Mouse (Mus musculus) thymus, adult 2 months (tissue): ENCODE data around the gene Dpp6. TPM values are rescaled to one million over a fixed set of nuclear protein-coding genes. Genes with fewer than 3 reads are reported as not detected.

ENCODE experiments used
- DNase-seq: peaks from one replicate; pipeline ENCODE4 v3.0.0; 2021
- H3K27ac ChIP-seq: fragments of 200-500 bp; 2 replicates; pipeline ENCODE4 v1.5.1; 2012; ENCODE audit warnings: low read length, control low read depth; ENCODE audit not compliant: control insufficient read depth, insufficient read depth
- H3K27me3 ChIP-seq: fragments of 200-500 bp; 2 replicates; pipeline ENCODE4 v1.6.1; 2012; ENCODE audit warnings: mild to moderate bottlenecking, low read length, moderate library complexity, mixed read lengths; ENCODE audit not compliant: control insufficient read depth, insufficient read depth
- H3K36me3 ChIP-seq: fragments of 200-500 bp; 2 replicates; pipeline ENCODE4 v1.6.1; 2012; ENCODE audit warnings: mild to moderate bottlenecking, low read length, moderate library complexity; ENCODE audit not compliant: control insufficient read depth, insufficient read depth
- H3K4me1 ChIP-seq: fragments of 200-500 bp; replicated peaks from 2 replicates; pipeline ENCODE4 v1.6.1; 2012; ENCODE audit warnings: low read length; ENCODE audit not compliant: control insufficient read depth, insufficient read depth
- H3K4me3 ChIP-seq: fragments of 200-500 bp; 2 replicates; pipeline ENCODE4 v1.5.1; 2012; ENCODE audit warnings: mild to moderate bottlenecking, low read length, control low read depth, moderate library complexity; ENCODE audit not compliant: control insufficient read depth, insufficient read depth
- CTCF ChIP-seq: fragments of 200-500 bp; IDR thresholded peaks from 2 replicates; pipeline ENCODE4 v1.5.1; 2012; ENCODE audit warnings: mild to moderate bottlenecking, control low read depth, low read length, moderate library complexity, borderline replicate concordance; ENCODE audit not compliant: control insufficient read depth, poor library complexity, insufficient read depth; ENCODE audit errors: extremely low read depth
- POLR2A ChIP-seq: fragments of 200-500 bp; IDR thresholded peaks from 2 replicates; pipeline ENCODE4 v1.6.1; 2012; ENCODE audit warnings: mild to moderate bottlenecking, low read length, control low read depth, moderate library complexity; ENCODE audit not compliant: control insufficient read depth, poor library complexity, insufficient read depth; ENCODE audit errors: extremely low read depth
- WGBS: fragments of 180-500 bp; shearing (Covaris S2); methylation state at CpG from one replicate; pipeline ENCODE4 v1.1.7; 2018; 5-methylcytosine and 5-hydroxymethylcytosine counted together
- polyA plus RNA-seq: library from polyadenylated mRNA; depleted of rRNA; stranded (reverse); fragments of >200 nt; gene quantifications from 2 replicates; pipeline ENCODE4 v1.2.3, GENCODE M21; 2012

The Dpp6 gene
- polyA plus RNA-seq, 1 experiment = 4.8 TPM

DNA sequence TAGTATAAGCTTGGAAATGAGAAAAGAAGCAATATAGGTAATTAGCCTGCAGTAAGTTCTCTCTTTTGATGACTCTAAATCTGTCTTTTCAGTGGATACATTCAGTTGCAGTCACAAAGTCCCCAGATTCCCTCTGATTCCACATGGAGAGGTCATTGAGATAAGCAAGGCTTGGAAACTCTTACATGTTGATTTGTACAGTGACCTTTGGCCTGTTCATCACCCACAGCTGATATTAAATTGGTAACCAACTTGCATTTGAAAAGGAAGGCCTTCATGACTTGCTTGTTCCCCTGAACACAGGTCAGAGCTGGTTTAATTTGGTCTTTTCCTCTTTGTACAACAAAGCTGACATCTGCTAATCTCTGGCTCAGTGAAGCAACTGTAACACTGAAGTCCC lies 434.4 kb downstream of the Dpp6 start:
- Histone ChIP-seq H3K27ac (no peak overlapping the region), H3K4me3 (no peak overlapping the region), H3K27me3 (no peaks in the 10 kb centered on the region), H3K36me3 (no peaks in the 10 kb centered on the region), H3K4me1 (no peaks in the 10 kb centered on the region; the same call in 1 of the 2 replicates)
- DNase-seq = no peak
- no peak for TF ChIP-seq CTCF
- TF ChIP-seq POLR2A = no peak

DNA sequence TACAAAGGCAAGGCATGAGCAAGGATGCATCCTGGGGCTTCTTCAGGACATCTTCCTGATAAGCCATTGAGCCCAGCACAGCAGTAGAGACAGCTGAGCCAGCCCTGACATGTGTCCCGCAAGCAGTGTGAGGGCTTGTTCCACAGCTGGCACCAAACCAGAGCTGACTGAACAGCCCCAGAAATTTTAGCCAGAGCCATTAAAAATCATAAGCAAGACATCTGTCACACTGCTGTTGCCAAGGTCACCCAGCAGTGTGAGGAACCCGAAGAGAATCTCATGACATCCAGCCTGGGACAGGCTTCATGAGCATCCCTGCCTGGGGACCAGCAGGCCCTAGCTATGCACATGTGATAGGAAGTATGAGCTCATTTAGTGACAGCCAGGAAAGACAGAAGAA lies 438.2 kb downstream of the Dpp6 start:
- H3K27me3 ChIP-seq = no peaks in the 10 kb centered on the region
- 89% methylated on average over 2 of the region's 2 CpGs for WGBS
- no peaks in the 10 kb centered on the region for H3K4me1 ChIP-seq
- no peak for DNase-seq
- TF ChIP-seq POLR2A (no peak), CTCF (no peak)
- no peaks in the 10 kb centered on the region for H3K36me3 ChIP-seq
- no peak overlapping the region for H3K27ac ChIP-seq
- no peak overlapping the region for H3K4me3 ChIP-seq

DNA sequence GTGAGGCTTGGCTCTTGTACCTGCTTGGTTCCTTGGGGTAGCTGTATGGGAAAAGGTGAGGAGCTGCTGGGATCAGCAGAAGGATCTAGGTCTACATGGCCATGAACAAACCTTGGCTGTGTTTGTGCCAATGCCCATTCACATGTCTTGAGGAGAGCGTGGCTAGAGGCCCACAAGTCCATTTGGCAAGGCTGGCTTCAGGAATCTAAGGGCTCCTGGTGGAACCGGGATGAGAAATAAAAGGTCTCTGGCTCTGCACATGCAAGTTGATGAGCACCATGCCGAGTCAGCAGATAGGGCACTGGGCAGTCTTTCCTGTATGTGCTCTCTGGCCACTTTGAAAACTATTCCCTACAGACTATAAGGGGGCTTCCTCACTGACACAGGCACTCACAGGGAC lies 441.6 kb downstream of the Dpp6 start:
- Histone ChIP-seq H3K27ac (no peak overlapping the region), H3K27me3 (no peaks in the 10 kb centered on the region), H3K36me3 (no peaks in the 10 kb centered on the region), H3K4me1 (no peaks in the 10 kb centered on the region), H3K4me3 (no peak overlapping the region)
- TF ChIP-seq POLR2A (no peak), CTCF (no peak)
- WGBS = 87% methylated on average over 3 of the region's 3 CpGs
- DNase-seq = no peak

DNA sequence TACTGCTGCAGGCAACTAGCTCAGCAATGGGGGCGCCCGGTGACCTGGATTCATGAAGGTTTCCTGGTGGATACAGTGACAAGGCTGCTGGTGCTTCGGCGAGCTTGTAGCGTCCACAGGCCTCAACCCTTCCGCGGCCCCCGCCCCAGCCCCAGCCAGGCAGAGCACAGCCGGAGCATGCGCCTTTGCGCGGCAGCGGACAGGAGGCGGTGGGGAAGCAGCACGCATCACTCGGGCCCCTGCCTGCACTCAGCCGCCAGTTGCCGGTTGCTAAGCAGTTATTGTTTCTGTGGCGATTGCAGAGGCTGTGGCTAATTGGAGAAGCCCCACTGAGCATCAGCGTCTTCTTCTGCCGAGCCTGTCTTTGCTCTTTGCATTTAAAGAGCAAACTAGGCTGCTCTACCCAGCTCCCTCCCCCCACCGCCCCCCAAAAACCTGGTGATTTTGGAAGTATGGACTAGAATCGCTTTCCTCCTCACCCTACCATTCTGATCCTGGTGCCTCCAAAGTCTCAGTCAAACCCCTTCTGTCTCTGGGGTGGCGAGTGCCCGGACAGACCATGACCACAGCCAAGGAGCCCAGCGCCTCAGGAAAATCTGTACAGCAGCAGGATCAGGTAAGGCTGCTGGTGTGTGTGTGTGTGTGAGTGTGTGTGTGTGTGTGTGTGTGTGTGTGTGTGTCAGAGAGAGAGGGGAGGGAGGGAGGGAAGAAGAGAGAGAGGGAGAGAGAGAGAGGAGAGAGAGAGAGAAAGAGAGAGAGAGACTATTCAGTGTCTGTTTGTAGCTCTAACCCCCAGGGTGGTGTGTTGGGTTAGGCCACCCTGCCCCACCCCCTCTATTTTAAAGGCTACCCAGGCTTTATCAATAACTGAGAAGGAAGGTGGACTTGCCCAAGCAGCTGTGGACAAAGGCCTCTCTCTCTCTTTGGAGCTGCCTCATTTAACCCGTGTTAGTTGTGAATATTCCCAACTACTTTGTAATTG lies 445.0 kb downstream of the Dpp6 start:
- Histone ChIP-seq H3K4me1 (no peaks in the 10 kb centered on the region), H3K27ac (no peak overlapping the region), H3K27me3 (no peaks in the 10 kb centered on the region), H3K36me3 (no peaks in the 10 kb centered on the region), H3K4me3 (no peak overlapping the region)
- no peak for TF ChIP-seq CTCF
- no peak for TF ChIP-seq POLR2A
- DNase-seq = no peak
- WGBS = 24% methylated on average over 27 of the region's 27 CpGs

DNA sequence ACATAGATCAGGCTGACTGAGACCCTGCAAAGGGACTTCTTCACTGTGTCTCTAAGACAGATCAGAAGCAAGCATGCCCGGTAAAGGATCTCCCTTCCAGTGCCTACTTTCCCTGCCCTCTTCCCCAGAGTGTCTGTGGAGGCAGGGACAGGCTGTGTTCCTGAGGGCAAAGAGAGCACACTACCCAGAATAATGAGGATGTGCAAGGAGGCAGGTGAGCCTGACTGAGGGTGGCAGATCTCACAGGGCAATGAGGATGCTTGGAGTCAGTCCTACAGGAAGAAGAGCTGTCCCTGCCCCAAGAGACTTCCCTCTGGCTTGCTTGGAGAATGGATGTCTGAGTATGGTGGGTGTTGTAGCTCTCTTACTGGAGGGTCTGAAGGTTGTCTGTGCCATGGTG lies 445.7 kb downstream of the Dpp6 start:
- Histone ChIP-seq H3K4me1 (no peaks in the 10 kb centered on the region), H3K27me3 (no peaks in the 10 kb centered on the region), H3K27ac (no peak overlapping the region), H3K4me3 (no peak overlapping the region), H3K36me3 (no peaks in the 10 kb centered on the region)
- WGBS = 69% methylated on average over 1 of the region's 1 CpGs
- no peak for DNase-seq
- TF ChIP-seq POLR2A = no peak
- TF ChIP-seq CTCF = no peak

DNA sequence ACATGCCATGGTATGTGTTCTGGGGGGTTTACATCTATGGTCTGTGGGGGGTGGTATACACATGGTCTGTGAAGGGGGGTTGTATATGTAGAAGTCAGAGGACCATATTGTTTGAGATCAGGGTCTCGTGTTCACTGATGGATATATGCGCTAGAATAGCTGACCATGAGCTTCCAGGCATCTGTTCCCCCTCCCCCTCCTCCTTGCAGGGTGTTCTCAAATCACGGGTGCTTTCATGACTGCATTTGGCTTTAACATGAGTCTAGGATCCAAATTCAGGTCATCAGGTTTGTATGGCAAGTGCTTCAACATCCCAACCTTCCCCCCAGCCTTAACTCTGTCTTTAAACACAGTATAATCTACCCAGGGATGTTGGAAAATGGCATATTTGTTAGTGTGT lies 448.3 kb downstream of the Dpp6 start:
- WGBS = 87% methylated on average over 3 of the region's 3 CpGs
- no peaks in the 10 kb centered on the region for H3K36me3 ChIP-seq
- no peaks in the 10 kb centered on the region for H3K4me1 ChIP-seq
- H3K27me3 ChIP-seq = no peaks in the 10 kb centered on the region
- no peak for DNase-seq
- H3K27ac ChIP-seq = no peak overlapping the region
- H3K4me3 ChIP-seq = no peak overlapping the region
- TF ChIP-seq POLR2A (no peak), CTCF (no peak)

DNA sequence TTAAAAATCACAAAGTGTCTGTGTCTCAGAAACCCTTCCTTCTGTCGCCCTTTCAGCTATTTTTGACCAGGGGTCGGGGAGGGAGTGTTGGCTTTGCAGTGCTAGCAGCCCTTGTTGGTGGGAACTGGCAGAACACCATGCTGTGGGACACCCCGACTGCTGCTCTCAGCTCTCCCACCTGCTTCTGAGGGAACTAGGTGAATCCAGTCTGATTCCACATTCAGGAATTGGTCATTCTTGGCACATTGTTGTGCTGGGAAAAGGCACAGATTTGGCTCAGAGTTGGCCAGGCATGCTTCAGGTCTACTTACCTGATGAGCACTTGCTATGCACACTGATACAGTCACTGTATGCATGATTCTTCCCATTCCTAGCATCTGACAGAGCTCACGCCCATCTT lies 454.3 kb downstream of the Dpp6 start:
- Histone ChIP-seq H3K4me3 (no peak overlapping the region), H3K27me3 (no peaks in the 10 kb centered on the region), H3K27ac (no peak overlapping the region), H3K4me1 (no peaks in the 10 kb centered on the region), H3K36me3 (no peaks in the 10 kb centered on the region)
- WGBS = 79% methylated on average over 4 of the region's 4 CpGs
- no peak for DNase-seq
- TF ChIP-seq CTCF (no peak), POLR2A (no peak)
